In genomic region chr1:54640184-54640795, GRCm38 (mm10) we compare ENCODE assay signal across 13 mouse cellular contexts.
A peak's percentile ranks its signal among the peaks of the same experiment; 100 is the strongest.
DNase-seq lines count a peak whose midpoint lies in the region; ATAC-seq and TF ChIP-seq lines count a peak whose summit lies in the region.
"Had no signal": no experiment of that assay in that cellular context is flagged by ENCODE, and none has a peak within 500 bp of the region (broad histone marks: within the 10 kb centered on the region; RNA-seq: fewer than 3 reads in every experiment).

No protein-coding gene starts in this region.

- DNase-seq in cerebellum, postnatal 10 days = peak; percentile 46 to 54
- DNase-seq in cerebellum, adult 11-12 months = no peak
- DNase-seq in lung, postnatal 0 days (ENCODE audit: low spot score) = peak; percentile 61
- no peak for DNase-seq in lung, adult 2 months
- peak; percentile 23 for DNase-seq in mesoderm, embryonic 11.5 days (ENCODE audit: low read depth, low spot score)
- peak; percentile 61 for DNase-seq in retina, postnatal 1 day
- DNase-seq in natural killer cell, adult 2 months (ENCODE audit: low spot score in 2 of 2) = no peak
- DNase-seq in adrenal gland, adult 8-10 months = no peak
- DNase-seq: heart, adult 2 months; thymus, postnatal 14 days had no signal

- no peaks in the 10 kb centered on the region for H3K36me3 ChIP-seq in lung, postnatal 0 days (ENCODE audit: insufficient read depth, low read length)

- no peak overlapping the region for H3K4me3 ChIP-seq in lung, postnatal 0 days (ENCODE audit: low read depth, low read length)
- H3K4me3 ChIP-seq in lung, adult 2 months (replicated peaks; ENCODE audit: extremely low read depth, low read depth, low read length) = no peak overlapping the region
- H3K4me3 ChIP-seq: erythroblast, embryonic 14.5 days; heart, adult 2 months had no signal

- H3K4me2 ChIP-seq in lung, postnatal 0 days (replicated peaks; ENCODE audit: low read depth, low read length) = no peak overlapping the region

- no peak for TF ChIP-seq CTCF in lung, postnatal 0 days (IDR thresholded peaks at IDR 0.05)
- no peak for TF ChIP-seq CTCF in lung, adult 2 months (IDR thresholded peaks at IDR 0.05; ENCODE audit: insufficient read depth, low read length)

- no peak overlapping the region for H3K9ac ChIP-seq in lung, postnatal 0 days (replicated peaks; ENCODE audit: low read depth)

- no peak for TF ChIP-seq POLR2A in lung, adult 2 months (IDR thresholded peaks at IDR 0.05; ENCODE audit: borderline replicate concordance, extremely low read depth, low read depth, low read length)

- no peaks in the 10 kb centered on the region for H3K9me3 ChIP-seq in lung, postnatal 0 days (ENCODE audit: low read length)

- peak; percentile 72 for ATAC-seq in lung, postnatal 0 days
- ATAC-seq: intestine, postnatal 0 days had no signal

- H3K27me3 ChIP-seq in lung, postnatal 0 days (replicated peaks; ENCODE audit: insufficient read depth, low read length) = no peaks in the 10 kb centered on the region

- H3K27ac ChIP-seq in lung, postnatal 0 days (ENCODE audit: low read length) = no peak overlapping the region
- H3K27ac ChIP-seq: heart, adult 2 months; macrophage had no signal

- TF ChIP-seq EP300 in lung, postnatal 0 days (IDR thresholded peaks at IDR 0.05) = no peak

- H3K4me1 ChIP-seq in lung, postnatal 0 days (ENCODE audit: insufficient read depth, low read depth, low read length) = no peaks in the 10 kb centered on the region
- no peaks in the 10 kb centered on the region for H3K4me1 ChIP-seq in lung, adult 2 months (ENCODE audit: control insufficient read depth, insufficient read depth, low read length)

- WGBS in lung, postnatal 0 days = 26% methylated on average over 5 of the region's 5 CpGs
- WGBS in lung, adult 2 months = 41% methylated on average over 5 of the region's 5 CpGs

Comparison
In these comparisons a context has a peak if more than half of its experiments do, and no peak if none do; other contexts are left out.
1. DNase-seq: peak in cerebellum, postnatal 10 days (2 of 2), lung, postnatal 0 days (single experiment), mesoderm, embryonic 11.5 days (single experiment) and retina, postnatal 1 day (single experiment); none in cerebellum, adult 11-12 months (single experiment), lung, adult 2 months (single experiment), natural killer cell, adult 2 months (0 of 2) and adrenal gland, adult 8-10 months (single experiment).